Mouse (Mus musculus) heart, adult 10 weeks (tissue): ENCODE measurements around the gene Ccn6. TPM values are rescaled to one million over a fixed set of nuclear protein-coding genes. Genes with fewer than 3 reads are reported as not detected.

ENCODE experiments used
- polyA plus RNA-seq: library from polyadenylated mRNA; stranded (reverse); fragments of 350-450 nt; fragmentation: Illumina TruSeq; extraction: RNeasy Lipid Tissue Mini Kit (QIAGEN cat#74804); gene quantifications from one replicate; pipeline ENCODE4 v1.2.3, GENCODE M21; 2014; ENCODE audit warnings: low read depth, low replicate concordance

Ccn6 gene
- not detected for polyA plus RNA-seq

GRCm38 (mm10) chr10:39163694-39164093, at the start of gene Ccn6:
Gene Ccn6, minus strand, starts transcription at chr10:39163794.

GRCm38 (mm10) chr10:39133462-39134310, 29.9 kb downstream of the Ccn6 start, which contains the start of the genes Fam229b and Tube1:
Gene Fam229b, minus strand, starts transcription at chr10:39133914.
Gene Tube1, plus strand, starts transcription at chr10:39133976.

Other genes with a start within 250 kb of the Ccn6 start
- gene Lama4, start 198.3 kb downstream of the Ccn6 start, polyA plus RNA-seq: 51.7 TPM
- gene Fam229b, start 29.9 kb downstream of the Ccn6 start, polyA plus RNA-seq: 8.4 TPM
- gene Tube1, start 29.8 kb downstream of the Ccn6 start, polyA plus RNA-seq: 0.97 TPM
- 33.6 TPM for gene Fyn, start 205.1 kb upstream of the Ccn6 start, polyA plus RNA-seq